Mouse (Mus musculus) naive thymus-derived CD4-positive, alpha-beta T cell, adult 2 months (primary cell): ENCODE measurements around the gene Anxa8.

ENCODE experiments used
- DNase-seq: peaks from one replicate; pipeline ENCODE4 v3.0.0-alpha.2; 2011; ENCODE audit warnings: low read depth

Anxa8 gene

GRCm38 (mm10) chr14:34085731-34086130 is at the start of gene Anxa8:
TSS of gene Anxa8 (plus strand) at chr14:34085981.
- DNase-seq, result no peak

GRCm38 (mm10) chr14:34041241-34041640 is 44.5 kb upstream of the Anxa8 start:
- DNase-seq, result no peak

GRCm38 (mm10) chr14:34043341-34043740 is 42.4 kb upstream of the Anxa8 start:
- DNase-seq, result no peak

- DNase-seq, result no peak
These were observed 35.5 kb upstream of the Anxa8 start for GRCm38 (mm10) chr14:34050101-34050779.

- no peak for DNase-seq
These were observed 33.3 kb upstream of the Anxa8 start, which contains the start of gene Antxrl for GRCm38 (mm10) chr14:34052516-34052915. TSS of gene Antxrl (plus strand) at chr14:34052707.

- DNase-seq, result no peak
These were observed 14.1 kb upstream of the Anxa8 start for GRCm38 (mm10) chr14:34071665-34072064.

GRCm38 (mm10) chr14:34075346-34075745 is 10.4 kb upstream of the Anxa8 start:
- no peak for DNase-seq

GRCm38 (mm10) chr14:34077222-34077621 is 8.6 kb upstream of the Anxa8 start:
- no peak for DNase-seq

GRCm38 (mm10) chr14:34078293-34078692 is 7.5 kb upstream of the Anxa8 start:
- DNase-seq, result no peak

GRCm38 (mm10) chr14:34080321-34080997 is 5.3 kb upstream of the Anxa8 start:
- DNase-seq, result peak; percentile 14

- no peak for DNase-seq
These were observed 1.0 kb downstream of the Anxa8 start for GRCm38 (mm10) chr14:34086806-34087205.

GRCm38 (mm10) chr14:34087856-34088398 is 2.1 kb downstream of the Anxa8 start:
- no peak for DNase-seq

GRCm38 (mm10) chr14:34089796-34090195 is 4.0 kb downstream of the Anxa8 start:
- no peak for DNase-seq

- no peak for DNase-seq
These were observed 5.7 kb downstream of the Anxa8 start for GRCm38 (mm10) chr14:34091475-34091874.

GRCm38 (mm10) chr14:34092856-34093255 is 7.1 kb downstream of the Anxa8 start:
- no peak for DNase-seq

GRCm38 (mm10) chr14:34096161-34096560 is 10.4 kb downstream of the Anxa8 start:
- no peak for DNase-seq

- no peak for DNase-seq
These were observed 16.8 kb downstream of the Anxa8 start, which contains the start of gene A630023A22Rik for GRCm38 (mm10) chr14:34102601-34103000. TSS of gene A630023A22Rik (minus strand) at chr14:34102754.

GRCm38 (mm10) chr14:34103855-34104254 is 18.1 kb downstream of the Anxa8 start:
- DNase-seq, result no peak

- no peak for DNase-seq
These were observed 19.1 kb downstream of the Anxa8 start for GRCm38 (mm10) chr14:34104892-34105291.

- DNase-seq, result no peak
These were observed 20.7 kb downstream of the Anxa8 start for GRCm38 (mm10) chr14:34106389-34107062.

GRCm38 (mm10) chr14:34107594-34107993 is 21.8 kb downstream of the Anxa8 start:
- no peak for DNase-seq

GRCm38 (mm10) chr14:34114311-34114710 is 28.5 kb downstream of the Anxa8 start:
- DNase-seq, result no peak
